Mouse (Mus musculus) T-helper 1 cell (primary cell): ENCODE data around the gene Rhoa.
"Not testable (repeated sequence)": the region's sequence is repeated elsewhere in the genome, so short reads cannot be mapped to it uniquely, and the experiment has no call there.

Experiments
- in situ Hi-C: fragments of 300-600 bp; cut with MboI, MseI; formaldehyde crosslinking; loops from one replicate; pipeline ENCODE4 v1.15.1; 2025; ENCODE audit warnings: high pct_unique_total_duplicates

The Rhoa gene

GRCm38 (mm10) chr9:108287526-108288238 is 18.2 kb upstream of the Rhoa start:
- in situ Hi-C loops, result not testable (repeated sequence)

DNA sequence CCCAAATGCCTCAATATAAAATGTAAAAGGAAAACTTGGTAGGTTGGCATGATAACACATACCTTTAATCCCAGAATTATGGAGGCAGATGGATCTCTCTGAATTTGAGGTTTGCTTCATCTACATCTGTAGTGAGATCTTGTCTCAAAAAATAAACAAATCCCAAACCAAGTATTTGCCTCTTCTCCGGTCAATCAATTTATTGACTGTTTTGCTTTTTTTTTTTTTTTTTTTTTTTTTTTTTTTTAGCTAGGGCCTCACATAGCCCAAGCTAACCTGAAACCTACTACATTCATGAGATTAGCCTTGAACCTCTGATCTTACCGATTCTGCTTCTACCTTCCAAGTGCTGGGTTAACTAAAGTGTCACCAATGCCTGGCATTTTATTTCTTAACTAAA is 16.6 kb upstream of the Rhoa start:
- in situ Hi-C loops, result no loop called here

DNA sequence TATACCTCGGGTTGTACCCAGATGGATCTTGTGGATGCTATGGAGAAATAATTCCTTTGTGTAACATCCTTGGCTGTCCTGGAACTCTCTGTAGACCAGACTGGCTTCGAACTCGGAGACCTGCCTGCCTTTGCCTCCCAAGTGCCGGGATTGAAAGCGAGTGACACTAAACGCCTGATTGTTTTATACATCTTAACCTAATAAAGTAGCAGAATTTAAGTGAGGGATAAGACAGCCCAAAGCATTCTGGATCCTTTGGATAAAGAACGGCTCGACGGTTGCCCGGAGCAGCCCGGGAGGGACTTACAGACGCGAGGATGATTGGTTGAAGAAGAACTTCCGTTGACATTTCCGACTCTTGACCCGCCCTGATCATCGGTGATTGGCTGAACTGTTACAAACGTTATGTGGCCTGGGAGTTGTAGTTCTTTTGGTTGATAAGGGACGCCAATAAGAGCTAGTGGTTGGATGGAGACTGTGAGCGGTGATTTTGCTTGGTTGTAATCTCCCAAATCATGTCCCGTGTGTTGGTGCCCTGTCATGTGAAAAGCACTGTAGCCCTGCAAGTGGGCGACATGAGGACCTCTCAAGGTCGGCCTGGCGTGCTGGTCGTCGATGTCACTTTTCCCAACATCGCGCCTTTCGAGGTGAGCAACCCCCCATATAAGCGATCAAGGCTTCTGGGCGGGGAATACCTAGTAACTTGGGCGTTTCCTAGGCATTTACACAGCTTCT is 15.7 kb upstream of the Rhoa start, which contains the start of gene Nicn1:
TSS of gene Nicn1 (plus strand) at position 414 of the 735 bp plus-strand sequence.
- in situ Hi-C loops, result no loop called here

DNA sequence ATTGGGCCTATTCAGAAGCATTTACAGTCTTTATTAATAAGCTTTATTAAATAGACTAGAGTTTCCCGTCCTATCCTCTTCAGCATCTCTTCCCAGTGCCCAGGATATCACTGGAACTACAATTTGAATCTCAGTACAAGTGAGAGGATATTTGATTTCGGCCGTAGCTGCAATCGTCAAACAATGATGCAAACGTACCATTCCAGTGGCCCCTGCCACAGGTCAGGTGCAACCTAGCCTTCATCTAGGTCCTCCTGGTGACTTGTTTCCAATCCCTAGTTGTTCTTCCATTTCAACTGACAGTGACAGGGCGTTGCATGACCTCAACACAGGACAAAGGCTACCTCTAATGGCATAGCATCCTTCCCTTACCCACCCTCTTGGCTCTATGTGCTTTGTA is 15.2 kb upstream of the Rhoa start:
- in situ Hi-C loops, result no loop called here

DNA sequence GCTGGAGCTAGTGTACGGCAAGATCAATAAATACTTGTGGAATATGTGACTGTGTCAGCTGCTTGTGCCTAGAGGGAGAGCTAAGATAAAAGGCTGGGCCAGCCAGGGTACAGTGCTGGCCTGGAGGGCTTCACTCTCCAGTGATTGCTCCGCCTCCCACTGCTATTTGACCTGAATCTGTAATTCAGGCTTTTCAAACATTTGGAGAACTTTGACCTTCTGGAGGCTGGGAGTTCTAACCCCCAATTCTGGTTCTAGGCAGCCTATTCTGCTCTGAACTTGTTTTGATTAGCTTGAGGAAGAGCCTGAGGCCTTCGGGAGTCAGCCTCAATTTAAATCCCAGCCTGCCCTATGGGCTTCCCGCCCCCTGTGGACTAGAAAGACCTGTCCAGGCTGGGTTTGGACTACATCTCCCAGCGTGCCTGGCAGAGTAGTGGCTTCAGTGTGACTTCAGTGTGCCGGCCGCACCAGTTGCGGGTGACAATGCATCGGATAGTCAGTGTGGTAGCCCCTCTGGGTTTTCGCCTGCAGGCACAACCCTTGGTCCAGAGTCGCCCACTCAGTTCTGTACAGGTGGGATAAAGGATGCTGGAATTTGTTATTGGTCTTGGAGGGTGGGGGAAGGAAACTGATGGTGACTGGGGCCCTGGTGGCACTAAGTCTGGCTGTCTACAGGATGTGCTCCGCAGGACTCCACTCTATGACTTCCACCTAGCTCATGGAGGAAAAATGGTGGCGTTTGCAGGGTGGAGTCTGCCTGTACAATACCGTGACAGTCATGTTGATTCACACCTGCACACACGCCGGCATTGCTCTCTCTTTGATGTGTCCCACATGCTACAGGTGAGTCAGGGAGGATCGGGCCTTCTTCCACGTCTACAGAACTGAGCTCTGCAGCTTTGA is 9.2 kb upstream of the Rhoa start, which contains the start of gene Amt:
TSS of gene Amt (plus strand) at position 401 of the 903 bp plus-strand sequence.
- in situ Hi-C loops, result no loop called here

DNA sequence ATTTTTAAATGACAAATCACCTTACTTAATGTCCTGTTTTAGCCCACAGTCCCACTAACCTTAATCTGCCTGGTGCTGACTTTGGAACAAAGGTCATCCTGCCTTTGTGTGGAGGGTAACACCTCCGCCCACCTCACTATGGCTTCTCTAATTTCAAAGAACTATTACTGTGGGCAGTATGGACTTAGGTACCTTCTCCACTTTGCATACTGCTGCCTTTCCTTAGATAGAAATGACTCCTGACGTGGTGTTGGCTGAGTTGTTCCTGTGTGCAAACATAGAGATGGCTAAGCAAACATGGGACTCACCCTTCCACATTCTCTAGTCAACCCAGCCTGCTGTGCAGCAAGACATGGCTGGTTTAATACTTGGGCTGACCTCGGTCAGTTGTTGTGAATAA is 4.1 kb upstream of the Rhoa start:
- in situ Hi-C loops, result no loop called here

GRCm38 (mm10) chr9:108304716-108305115 is 1.2 kb upstream of the Rhoa start:
- in situ Hi-C loops, result no loop called here

- in situ Hi-C loops, result no loop called here
Observed at GRCm38 (mm10) chr9:108305170-108305569, 759 bp upstream of the Rhoa start.

GRCm38 (mm10) chr9:108306571-108306980 is 647 bp downstream of the Rhoa start:
- in situ Hi-C loops, result no loop called here

- in situ Hi-C loops, result no loop called here
Observed at GRCm38 (mm10) chr9:108307021-108307807, 1.3 kb downstream of the Rhoa start.

DNA sequence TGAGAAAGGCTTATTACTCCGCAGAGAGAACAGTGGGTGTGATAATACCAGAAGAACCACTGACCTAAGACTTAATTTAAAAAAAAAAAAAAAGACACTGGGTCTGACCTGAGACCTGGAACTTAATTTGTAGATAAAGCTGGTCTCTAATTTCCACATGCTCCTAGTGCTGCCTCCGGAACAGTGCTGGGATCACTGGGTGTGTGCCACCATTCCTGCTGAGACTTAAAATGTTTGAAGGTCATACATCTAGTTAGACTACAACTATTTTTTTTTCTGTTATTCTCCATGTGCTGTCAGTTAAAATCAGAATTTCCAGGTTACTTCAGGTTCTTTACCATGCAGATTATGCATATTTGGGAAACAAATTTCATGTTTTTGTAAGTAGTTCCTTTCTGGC is 2.2 kb downstream of the Rhoa start:
- in situ Hi-C loops, result no loop called here

- in situ Hi-C loops, result no loop called here
Observed at GRCm38 (mm10) chr9:108317572-108317971, 11.6 kb downstream of the Rhoa start.

DNA sequence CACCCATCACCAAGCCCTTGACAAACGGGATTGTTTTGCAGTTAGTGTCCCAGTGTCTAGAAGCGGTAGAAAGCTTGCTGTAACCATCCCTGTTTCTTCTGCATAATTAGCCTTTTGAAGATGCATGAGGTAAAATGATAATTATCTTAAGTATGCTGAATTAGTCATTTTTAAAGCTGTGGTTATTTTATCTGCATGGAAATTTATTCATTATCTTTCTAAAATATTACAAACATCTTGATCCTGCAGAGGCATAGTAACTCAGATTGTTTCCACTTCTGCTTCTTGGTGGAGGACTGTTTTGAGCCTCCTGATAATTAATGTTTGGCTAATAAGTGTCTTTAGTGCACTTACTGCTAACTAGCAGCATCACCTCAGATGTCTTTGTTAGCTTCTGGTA is 12.5 kb downstream of the Rhoa start:
- in situ Hi-C loops, result no loop called here

- in situ Hi-C loops, result loop anchor here (10.0 kb wide), 1 partner anchor 63 kb away; no protein-coding TSS in a partner anchor
Observed at GRCm38 (mm10) chr9:108322054-108322453, 16.1 kb downstream of the Rhoa start.

DNA sequence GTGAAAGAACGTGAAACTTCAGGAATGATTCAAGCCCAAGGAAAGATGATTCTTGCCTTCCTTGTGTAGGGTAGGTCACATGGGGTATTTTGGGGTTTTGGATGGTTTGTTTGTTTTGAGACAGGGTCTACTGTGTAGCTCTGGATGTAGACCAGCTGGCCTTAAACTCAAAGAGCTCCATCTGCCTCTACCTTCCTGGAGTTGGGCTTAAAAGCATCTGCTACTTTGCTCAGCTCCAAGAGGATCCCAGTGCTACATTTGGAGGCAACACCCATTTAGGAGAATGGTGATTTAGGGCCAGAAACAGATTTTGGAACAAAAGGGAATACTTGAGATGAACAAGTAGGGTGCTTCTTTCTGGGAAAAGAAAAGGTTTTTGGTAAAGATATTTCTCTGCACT is 18.9 kb downstream of the Rhoa start:
- in situ Hi-C loops, result loop anchor here (10.0 to 25.0 kb wide), 2 partner anchors 60 to 738 kb away; partner anchors contain the start of genes Atrip and Trex1

DNA sequence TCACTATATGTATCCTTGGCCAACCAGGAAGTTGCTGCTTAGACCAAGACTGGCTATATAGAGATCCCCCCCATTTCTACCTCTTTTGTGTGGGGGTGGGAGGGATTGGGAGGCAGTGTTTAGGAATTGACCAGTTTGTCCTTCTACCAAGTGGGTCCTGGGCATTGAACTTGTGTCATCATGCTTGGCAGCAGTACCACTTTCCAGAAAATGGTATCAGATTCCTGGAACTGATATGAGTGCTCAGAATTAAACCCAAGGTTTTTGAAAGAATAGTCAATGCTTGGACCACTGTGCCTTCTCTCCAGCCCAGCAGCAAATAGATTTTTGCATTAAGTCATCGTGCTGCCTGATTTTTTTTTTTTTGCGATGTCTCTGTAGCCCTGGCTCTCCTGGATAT is 19.9 kb downstream of the Rhoa start:
- in situ Hi-C loops, result loop anchor here (10.0 to 25.0 kb wide), 2 partner anchors 59 to 736 kb away; partner anchors contain the start of genes Atrip and Trex1

- in situ Hi-C loops, result loop anchor here (10.0 to 25.0 kb wide), 2 partner anchors 724 to 1967 kb away; partner anchors contain the start of genes Atrip, Elp6 and Trex1
Observed at GRCm38 (mm10) chr9:108337848-108338550, 32.1 kb downstream of the Rhoa start.

DNA sequence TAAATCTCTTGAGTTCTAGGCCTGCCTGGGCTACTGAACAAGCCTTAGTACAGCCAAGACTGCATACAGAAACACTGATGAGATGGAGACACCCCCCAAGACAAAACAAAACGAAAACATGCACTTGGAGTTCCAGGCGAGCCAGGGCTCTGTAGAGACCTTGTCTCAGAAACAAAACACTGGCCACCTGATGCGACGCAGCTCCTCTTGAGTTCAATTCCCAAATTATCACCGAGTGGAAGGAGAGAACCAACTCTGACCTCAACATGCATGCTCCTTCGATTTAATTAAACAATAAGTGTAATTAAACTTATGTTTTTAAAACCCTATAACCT is 32.6 kb downstream of the Rhoa start:
- in situ Hi-C loops, result loop anchor here (10.0 to 25.0 kb wide), 2 partner anchors 724 to 1966 kb away; partner anchors contain the start of genes Atrip, Elp6 and Trex1

DNA sequence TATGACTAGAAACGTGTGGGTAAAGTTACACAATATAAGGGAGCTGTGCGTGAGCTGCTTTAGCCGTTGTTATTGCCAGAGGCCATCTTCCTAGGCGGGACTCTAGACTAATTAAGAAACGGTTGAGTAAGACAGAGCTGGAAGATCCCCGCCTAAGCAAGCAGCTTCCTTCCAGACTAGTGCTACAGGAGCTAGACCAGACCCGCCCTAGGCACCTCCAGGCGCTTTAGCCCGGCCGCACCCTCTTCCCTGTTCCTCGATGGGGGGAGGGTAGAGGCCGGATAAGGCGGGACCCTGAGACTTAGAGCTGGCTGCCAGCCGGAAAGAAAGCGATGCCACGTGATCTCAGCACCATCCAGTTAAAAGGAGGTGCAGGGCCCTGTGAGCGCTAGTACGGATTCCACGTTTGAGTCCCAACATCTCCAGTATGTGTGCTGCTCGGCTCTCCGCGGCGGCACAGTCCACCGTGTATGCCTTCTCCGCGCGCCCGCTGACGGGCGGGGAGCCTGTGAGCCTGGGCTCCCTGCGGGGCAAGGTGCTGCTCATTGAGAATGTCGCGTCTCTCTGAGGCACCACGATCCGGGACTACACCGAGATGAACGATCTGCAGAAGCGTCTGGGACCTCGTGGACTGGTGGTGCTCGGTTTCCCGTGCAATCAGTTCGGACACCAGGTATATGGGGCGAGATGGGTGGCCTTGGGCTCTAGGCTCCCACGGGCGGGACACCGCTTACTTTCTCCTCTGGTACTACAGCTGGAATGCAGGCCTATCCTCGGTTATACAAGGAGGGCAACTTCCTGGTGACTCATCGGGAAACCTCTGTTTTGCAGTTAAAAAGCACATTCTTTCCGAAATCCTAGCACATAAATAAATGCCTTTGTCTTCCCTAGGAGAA is 33.2 kb downstream of the Rhoa start, which contains the start of gene Gpx1:
TSS of gene Gpx1 (plus strand) at position 18 of the 896 bp plus-strand sequence.
- in situ Hi-C loops, result loop anchor here (10.0 to 25.0 kb wide), 2 partner anchors 723 to 1966 kb away; partner anchors contain the start of genes Atrip, Elp6 and Trex1
